Mouse (Mus musculus) testis, adult 2 months (tissue): ENCODE measurements around the gene Cenpc1.

ENCODE experiments used
- CTCF ChIP-seq: fragments of 200-500 bp; IDR thresholded peaks from 2 replicates; pipeline ENCODE4 v1.5.1; 2012; ENCODE audit warnings: low read depth, mild to moderate bottlenecking, inconsistent platforms, low read length, moderate library complexity; ENCODE audit not compliant: control insufficient read depth, insufficient read depth, insufficient replicate concordance
- POLR2A ChIP-seq: fragments of 200-500 bp; IDR thresholded peaks from 2 replicates; pipeline ENCODE4 v1.6.1; 2012; ENCODE audit warnings: low read depth, mild to moderate bottlenecking, inconsistent platforms, low read length, moderate library complexity; ENCODE audit not compliant: control insufficient read depth

DNA sequence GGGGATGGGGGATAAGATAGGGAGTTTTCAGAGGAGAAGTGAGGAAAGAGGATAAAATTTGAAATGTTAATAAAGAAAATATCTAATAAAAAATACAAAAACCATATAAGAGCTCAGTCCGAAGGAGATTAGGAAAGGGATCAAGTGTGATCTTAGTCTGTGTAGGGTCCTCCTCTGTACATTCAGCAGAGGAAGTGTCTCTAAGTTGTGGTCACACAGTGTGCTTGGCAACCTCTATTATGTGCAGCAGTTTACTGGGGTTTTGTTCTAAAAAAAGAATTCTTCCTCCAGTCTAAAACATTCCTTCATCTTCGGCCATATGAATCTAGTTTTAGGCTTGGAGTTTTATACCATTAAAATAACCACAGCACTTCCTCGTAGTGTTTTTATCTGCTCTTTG, 33.6 kb upstream of the Cenpc1 start:
- TF ChIP-seq CTCF (no peak), POLR2A (no peak)
